Mouse (Mus musculus) neutrophil, adult 65 days (primary cell): ENCODE results near the gene Olfr729. TPM values are rescaled to one million over a fixed set of nuclear protein-coding genes. Genes with fewer than 3 reads are reported as not detected.

Experiments used
- total RNA-seq: library from RNA; stranded (reverse); gene quantifications from 2 replicates; pipeline ENCODE4 v1.2.4, GENCODE M21; 2023

Olfr729 gene
- total RNA-seq = not detected in 2 replicates

GRCm38 (mm10) chr14:50152810-50153209 is at the start of gene Olfr729:
Gene Olfr729, minus strand, starts transcription at chr14:50152910.

DNA sequence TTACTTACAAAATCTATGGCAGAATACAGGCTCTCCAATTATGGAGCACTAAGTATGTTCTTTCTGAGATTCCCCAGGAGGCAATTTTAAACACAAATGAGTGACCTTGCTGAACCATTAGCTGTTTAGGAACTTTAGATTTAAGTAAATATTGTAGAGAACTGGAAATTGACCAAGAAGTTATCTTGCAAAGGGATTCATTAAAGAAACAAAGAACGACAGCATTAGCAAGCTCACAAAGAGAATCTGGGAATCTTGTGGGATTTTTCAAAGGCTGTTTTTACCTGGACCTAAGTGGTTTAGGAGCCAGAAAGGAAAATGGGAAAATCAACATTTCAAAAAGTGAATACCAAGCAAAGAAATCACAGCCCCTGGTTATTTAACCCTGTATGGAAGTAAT is 35.4 kb upstream of the Olfr729 start, which contains the start of gene Olfr730:
Gene Olfr730, minus strand, starts transcription at position 101 of the 400 bp plus-strand sequence.

DNA sequence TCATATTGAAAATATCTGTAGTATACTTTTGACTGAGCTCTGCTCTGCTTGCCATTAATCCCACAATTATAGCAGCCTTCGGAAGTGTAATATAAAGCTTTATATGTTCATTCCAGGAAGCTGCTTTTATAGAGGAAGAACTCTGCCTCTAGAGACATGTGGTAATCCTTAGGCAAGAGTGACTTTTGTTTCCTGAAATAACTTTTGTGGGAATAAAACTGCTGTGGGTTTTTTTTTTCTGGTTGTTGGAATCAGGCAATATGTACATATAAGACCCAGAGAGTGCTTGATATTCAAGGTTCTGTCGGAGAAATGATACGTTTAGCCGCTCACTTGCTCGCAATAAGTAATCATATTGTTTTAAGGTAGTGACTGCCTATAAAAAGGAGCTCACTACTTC is 10.1 kb downstream of the Olfr729 start, which contains the start of gene Olfr728:
Gene Olfr728, minus strand, starts transcription at position 101 of the 400 bp plus-strand sequence.

GRCm38 (mm10) chr14:50122886-50123285 is 29.8 kb downstream of the Olfr729 start, which contains the start of gene Olfr727:
Gene Olfr727, plus strand, starts transcription at chr14:50123186.

Other genes starting within 250 kb of the Olfr729 start
- not detected in 2 replicates for gene Olfr723, start 221.1 kb downstream of the Olfr729 start, total RNA-seq
- gene Olfr724, start 189.6 kb downstream of the Olfr729 start, total RNA-seq = not detected in 2 replicates
- not detected in 2 replicates for gene Olfr725, start 112.5 kb downstream of the Olfr729 start, total RNA-seq
- not detected in 2 replicates for gene Olfr726, start 62.0 kb downstream of the Olfr729 start, total RNA-seq
- not detected in 2 replicates for gene Olfr727, start 29.7 kb downstream of the Olfr729 start, total RNA-seq
- not detected in 2 replicates for gene Olfr728, start 10.2 kb downstream of the Olfr729 start, total RNA-seq
- gene Olfr730, start 35.3 kb upstream of the Olfr729 start, total RNA-seq = not detected in 2 replicates
- not detected in 2 replicates for gene Olfr731, start 89.0 kb upstream of the Olfr729 start, total RNA-seq
- not detected in 2 replicates for gene Olfr732, start 131.3 kb upstream of the Olfr729 start, total RNA-seq
- gene Olfr733, start 148.6 kb upstream of the Olfr729 start, total RNA-seq = not detected in 2 replicates
- not detected in 2 replicates for gene Olfr734, start 173.9 kb upstream of the Olfr729 start, total RNA-seq
- not detected in 2 replicates for gene Olfr735, start 196.0 kb upstream of the Olfr729 start, total RNA-seq
- gene Tlr11, start 205.0 kb upstream of the Olfr729 start, total RNA-seq = not detected in 2 replicates
- not detected in 2 replicates for gene Olfr736, start 228.3 kb upstream of the Olfr729 start, total RNA-seq